Mouse (Mus musculus) embryo, embryonic 9.5 days (tissue): ENCODE results near the gene Car10.

Source experiments
- DNase-seq: peaks from one replicate; pipeline ENCODE4 v3.0.0-alpha.2; 2017; ENCODE audit errors: extremely low spot score

The Car10 gene

DNA sequence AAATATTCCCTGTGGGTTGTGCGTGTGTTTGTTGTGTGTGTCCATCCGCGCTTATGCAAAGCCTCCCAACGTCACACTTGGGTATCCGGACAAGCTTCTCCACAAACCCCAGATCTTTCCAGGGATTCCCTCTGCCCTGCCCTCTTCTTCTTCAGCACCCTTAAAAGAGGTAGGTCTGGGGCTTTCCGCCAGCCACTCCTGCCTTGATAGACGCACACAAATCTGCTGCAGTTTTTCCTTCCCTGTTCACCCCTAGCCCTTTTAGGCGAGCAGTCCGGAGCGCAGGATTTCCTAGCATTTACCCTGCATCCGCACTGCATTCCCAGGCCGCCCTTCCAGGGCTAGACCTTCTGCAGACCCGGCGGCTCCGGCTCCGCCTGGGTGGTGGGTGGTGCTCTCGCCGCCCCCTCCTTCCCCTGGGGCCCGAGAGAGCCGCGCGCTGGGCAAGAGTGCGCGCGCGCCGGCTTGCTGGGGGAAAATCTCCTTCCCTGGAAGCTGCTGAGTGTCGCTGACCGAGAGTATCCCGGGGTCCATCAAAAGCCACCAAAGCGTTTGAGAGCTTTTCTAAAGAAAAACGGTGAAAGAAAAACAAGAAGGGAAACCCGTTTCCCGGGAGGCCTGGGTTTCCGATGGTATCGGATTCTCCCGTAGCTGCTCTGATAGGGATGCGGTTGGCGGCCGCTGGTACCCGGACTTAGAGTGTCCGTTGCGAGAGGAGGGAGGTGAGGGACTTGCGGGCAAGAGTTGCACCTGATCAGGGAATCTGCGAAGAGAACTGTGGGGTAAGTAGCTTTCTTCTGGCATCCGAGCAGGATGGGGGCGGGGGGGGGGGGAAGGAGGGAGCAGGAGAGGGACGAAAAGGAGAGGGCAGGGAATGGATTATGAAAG is at the start of gene Car10:
Gene Car10, plus strand, starts transcription at position 88 of the 888 bp plus-strand sequence.
- peak; percentile 42 for DNase-seq

DNA sequence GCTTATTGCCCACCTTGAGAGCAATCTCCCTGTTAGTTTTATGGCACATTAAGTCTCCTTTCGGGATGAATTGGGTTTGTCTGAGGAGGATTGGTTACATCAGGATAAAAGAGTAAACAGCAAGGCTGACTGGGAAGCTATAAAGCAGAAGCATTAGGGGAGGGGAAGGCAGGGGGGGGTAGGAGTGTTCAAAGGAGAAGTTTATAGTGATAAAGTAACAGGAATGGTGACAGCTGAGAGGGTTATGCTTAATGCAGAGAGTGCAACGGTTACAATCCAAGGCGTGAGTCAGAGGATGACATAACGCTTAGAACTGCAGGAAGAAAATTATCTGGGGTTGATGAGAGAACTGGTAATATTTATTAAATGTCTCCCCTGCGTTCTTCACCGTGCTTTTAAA is 32.8 kb upstream of the Car10 start:
- DNase-seq: no peak

DNA sequence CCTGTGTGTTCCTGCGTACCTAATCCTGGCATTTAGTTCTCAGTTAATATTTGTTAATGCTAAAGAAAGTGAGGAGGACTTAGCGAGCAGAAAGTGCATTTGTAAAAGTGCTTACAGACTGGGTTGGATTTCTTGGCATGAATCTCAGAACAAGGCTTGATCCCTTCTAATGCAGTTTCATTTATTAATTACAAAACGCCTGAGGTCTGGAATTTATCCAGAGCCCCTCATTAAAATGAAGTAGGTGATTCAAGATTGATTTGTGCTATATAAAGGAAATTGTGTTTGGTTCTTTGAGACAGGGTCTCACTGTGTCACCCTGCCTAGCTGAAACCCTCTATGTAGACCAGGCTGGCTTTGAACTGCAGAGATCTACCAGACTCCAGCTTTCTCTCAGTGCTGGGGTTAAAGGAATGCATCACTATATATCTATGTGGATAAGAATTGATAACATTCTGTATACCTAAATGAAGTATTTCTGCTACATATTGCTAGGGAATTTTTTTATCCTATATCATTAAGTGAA is 32.1 kb upstream of the Car10 start:
- no peak for DNase-seq

DNA sequence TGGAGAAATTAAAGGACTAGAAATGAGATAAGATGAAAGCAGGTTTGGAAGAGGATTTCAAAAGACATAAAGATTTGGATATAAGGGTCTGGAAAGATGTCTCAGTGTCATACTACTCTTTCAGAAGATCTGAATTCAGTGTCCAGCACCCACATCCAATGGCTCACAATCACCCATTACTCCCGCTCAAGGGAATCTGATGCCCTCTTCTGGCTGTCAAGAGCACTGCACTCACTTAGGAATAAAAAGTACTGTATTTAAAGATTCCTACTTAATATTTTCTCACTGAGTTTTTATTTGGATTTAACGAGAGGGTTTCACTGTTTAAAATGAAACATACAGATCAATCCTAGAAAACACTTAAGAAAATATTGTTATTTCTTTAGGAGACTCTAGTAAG is 2.2 kb upstream of the Car10 start:
- no peak for DNase-seq

DNA sequence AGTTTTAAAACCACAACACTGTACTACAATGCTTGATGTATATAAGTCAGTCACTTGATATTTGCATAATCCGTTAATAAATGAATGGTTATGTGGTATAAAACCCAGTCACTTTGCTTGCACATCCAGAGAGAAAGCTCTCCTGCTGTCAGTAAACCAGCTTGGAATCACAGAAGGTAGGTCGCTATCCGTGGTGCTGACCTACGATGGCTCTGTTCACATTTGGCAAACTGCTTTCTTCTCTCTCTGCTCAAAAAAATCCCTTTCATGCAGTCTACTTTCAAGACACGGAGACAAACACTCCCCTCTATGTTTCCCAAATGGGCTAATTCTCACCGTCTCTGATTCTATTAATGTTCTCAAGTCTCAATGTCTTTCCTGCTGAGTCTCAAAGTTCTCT is 827 bp upstream of the Car10 start:
- DNase-seq: peak; percentile 61

DNA sequence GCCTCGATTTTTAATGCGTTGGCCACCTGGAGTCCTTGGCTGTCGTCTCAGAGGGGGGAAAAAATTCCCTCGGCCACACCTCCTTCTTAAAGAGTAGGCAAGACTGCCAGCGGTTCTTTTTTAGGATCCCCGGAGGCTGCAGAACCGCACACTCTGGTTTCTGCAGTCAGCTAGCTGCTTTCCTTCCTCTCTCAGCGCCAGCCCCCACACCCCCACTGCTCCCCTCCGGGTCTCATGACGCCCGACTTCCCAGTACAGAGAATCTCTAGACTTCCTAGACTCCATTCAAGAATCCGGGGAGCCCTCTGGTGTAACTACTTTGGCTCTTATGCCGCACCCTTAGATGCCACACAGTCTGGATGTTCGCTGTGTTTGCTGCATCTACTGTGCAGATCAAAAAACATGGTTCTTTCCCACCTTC is 387 bp upstream of the Car10 start:
- no peak for DNase-seq

DNA sequence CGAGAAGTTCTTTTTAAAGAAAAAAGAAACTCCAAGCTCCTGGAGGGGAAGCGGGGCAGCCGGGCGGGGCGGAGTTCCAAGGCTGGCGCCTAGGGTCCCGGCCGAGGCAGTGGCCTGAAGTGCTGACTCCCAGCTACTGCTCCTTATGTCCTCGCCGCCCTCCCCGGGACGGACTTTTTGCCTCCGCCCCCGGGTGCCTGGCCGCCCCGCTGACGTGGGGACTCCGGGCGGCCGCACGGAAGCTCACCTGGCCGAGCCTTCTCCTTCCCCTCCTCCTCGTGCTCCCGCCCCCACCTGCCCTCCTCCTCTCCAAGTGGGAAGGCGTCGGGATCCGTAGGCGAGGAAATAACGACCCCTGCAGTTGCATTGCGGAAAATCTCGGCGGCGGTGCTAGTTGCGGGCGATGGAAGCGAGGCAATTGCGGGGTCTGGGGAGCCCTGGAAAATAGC is 1.1 kb downstream of the Car10 start:
- peak; percentile 36 for DNase-seq

DNA sequence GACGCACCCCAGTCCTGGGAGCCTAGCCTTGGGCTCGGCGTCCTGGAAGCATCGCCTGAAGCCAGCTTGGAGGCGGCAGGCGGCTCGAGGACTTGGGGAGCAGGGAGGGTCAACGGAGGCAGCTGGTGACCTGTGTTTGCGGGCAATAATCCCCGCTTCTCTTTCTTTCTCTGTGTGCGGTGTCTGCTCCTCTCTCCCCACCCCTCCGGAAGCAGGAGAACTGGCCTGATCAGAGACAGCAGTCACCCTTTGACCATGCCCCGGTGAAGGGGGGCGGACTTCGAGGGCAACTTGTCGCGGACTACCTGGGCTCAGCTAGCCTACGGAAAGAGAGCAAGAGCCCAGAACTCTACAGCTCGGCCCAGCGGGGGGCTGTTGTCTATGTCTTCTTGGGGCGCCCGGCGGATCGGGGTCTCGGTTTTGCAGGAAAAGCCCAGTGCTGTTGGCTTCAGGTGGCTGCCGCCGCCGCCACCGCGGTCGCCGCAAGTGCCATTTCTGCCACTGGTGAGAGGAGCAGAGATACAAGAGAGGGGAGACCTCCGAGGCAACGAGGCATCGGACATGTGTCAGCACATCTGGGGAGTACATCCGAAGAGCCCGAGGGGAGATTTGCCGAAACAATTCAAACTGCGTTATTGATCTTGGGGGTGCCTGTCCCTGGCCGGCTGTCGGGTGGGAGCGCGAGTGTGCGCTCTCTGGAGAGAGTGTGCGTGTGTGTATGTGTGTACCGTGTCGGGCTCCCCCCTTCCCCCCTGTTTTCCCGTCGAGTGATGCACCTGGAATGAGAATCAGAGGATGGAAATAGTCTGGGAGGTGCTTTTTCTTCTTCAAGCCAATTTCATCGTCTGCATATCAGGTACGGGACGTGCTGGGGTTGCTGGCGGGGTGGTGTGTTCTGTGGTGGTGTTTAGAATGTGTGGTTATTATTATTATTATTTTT is 1.9 kb downstream of the Car10 start:
- DNase-seq: peak; percentile 15

DNA sequence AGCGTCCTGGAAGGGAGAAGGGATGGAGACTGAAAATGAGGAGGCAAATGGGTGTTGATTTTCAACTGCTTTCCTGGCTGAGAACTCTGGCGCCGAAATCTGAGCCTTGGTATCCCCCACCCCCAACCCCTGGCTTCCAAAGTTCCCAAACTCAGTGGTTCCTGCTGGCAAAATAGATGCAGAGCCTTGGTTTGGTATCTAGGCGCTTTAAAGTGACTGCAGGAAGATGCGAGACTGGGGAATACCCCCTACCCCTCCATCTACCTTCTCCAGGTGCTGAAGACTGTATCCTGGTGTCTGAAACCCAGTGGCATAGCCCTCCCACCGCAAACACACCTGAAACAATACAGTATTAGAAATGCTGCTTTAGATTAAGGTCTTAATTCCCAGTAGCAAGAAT is 2.8 kb downstream of the Car10 start:
- DNase-seq: no peak

DNA sequence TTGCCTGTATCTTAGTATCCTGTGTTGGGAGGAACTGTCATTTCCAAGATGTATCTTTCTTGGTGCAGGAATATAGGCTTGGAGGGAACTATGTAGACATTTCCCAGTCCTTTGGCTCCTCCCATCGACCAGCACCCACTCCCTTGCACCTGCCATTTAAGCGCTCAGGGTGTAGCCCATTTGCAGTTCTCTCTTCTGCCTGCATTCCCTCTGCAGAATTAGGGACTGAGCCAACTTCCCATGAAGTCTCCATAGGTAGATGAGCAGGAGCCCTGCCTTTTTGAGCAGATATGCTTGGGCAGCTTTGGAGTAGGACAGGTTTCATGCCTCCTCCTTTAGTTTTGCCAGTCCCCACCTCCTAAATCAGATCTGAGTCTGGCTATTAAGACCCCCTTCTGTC is 3.3 kb downstream of the Car10 start:
- no peak for DNase-seq

DNA sequence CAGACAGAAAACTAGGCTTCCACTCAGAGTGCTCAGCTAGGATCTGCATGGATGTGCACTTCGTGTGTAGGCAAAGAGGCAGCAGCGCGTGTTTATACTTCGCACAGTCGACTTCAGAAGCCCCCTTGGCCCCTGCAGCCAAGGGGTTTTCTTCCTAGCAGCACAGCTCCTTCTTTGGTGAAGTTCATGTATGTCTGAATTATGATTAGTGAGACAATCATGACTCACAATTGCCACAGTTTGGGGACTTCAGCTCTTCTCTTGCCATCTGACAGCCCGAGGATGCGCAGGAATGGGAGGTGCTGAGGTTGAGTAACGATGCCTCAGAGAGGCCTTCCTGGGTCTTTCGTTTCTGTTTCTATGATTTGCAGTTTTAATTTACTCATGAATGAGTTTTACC is 4.5 kb downstream of the Car10 start:
- DNase-seq: no peak

DNA sequence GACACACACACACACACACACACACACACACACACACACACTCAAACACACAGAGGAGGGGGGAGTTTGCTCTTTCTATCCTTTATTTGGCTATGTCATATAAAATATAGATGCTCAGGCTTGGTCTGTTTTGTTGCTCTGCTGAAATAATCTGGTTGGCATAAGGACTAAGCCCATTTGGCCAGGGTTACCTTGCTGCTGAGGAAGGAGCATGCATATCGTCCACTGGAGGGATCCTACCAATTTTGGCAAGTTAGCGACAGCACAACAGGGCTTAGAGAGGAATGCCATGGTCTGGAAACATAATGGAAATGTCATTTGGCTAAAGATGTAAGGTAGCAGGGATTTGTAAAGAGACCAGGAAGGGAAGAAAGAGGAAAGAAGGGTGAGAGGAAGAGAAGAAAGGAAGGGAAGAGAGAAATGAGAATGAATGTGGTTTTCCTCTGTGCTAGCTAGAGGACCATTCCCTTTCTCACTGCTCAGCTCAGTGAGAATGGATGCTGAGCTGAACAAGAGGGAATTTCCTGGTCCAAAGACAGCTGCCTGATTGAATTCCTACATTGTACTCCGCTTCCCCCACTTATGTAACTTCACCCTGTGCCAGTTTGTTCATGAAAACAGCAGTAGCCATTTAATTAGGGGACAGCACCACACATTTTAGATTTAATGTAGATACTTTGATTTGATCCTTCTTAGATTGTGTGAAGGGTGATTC is 5.4 kb downstream of the Car10 start:
- DNase-seq: no peak

DNA sequence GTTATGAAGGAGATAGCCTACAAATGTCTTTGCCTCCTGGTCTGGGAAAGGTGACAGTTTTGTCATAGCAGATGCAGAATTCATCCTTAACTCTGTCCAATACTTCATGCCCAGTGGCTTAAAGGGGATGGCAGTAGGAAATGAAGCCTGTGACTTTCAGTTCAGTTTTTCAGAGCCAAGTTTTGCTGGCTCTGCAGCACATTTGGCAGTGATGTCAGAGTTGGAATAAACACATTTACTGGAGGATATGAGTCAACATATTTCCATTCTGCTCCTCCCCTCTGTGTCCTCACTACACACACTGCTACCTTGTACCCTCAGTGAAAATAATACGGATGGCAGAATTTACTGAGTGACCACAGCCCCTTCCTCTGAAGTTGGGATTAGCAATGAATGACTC is 11.6 kb downstream of the Car10 start:
- no peak for DNase-seq

DNA sequence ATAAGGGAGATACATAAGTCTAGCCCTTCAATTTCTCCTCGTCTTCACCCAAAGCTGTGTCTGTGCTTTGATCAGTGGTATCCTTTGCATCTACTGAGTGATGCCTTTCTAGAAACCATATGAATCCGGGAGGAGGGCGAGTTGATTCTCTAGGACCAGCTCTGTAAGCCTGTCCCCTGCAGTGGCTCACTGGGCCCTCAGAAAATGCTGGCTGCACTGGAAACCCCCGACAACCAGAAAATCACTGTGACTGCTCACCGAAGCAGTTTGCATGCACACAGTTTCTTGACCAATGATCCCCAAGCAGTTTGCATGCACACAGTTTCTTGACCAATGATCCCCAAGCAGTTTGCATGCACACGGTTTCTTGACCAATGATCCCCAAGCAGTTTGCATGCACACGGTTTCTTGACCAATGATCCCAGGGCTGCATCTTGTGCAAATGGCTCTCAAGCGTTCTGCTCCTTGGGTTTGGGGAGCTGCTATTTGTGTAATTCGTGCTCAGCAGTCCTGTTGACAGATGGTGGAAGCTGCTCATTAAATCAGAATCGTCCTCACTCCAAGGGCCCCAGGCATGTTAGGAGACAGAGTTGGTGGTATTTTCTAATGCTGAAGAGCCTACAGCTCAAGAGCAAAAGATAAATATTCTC is 23.1 kb downstream of the Car10 start:
- no peak for DNase-seq

DNA sequence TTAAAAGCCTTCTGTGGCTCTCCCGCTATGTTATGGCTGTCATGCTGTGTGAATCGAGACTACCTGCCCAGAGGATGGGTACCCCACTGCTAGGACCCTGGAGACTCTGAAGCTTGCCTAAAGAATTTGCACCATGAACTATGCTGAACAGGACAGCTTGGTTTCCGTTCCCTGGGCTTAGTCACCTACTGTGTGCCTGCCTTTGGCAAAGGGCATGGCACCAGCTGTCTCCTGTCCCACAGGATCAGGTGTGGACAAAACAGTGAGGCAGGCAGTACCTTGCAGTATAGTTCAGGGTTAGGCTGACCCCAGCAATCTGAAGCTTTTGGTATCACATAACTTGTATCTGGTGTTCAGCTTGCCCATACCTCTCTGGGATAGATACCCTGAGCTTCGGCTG is 25.9 kb downstream of the Car10 start:
- DNase-seq: no peak

DNA sequence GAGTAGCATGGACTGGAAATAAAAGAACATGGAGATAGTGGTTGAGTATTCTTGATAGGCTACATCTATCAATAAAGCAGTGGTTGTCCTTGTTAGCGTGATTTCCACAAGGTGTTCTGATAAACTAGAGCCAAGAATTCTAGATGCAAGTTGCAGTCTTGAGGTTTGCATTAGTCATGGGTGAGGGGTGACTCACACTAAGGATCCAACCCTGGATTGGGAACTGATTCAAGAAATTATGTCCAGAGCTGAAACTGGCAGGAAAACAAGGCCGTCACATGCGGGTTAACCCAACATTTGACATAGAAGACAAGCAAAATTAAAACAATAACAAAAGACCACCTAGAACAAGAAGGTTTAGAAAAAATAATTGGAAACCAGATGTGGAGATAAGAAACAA is 28.6 kb downstream of the Car10 start:
- no peak for DNase-seq

DNA sequence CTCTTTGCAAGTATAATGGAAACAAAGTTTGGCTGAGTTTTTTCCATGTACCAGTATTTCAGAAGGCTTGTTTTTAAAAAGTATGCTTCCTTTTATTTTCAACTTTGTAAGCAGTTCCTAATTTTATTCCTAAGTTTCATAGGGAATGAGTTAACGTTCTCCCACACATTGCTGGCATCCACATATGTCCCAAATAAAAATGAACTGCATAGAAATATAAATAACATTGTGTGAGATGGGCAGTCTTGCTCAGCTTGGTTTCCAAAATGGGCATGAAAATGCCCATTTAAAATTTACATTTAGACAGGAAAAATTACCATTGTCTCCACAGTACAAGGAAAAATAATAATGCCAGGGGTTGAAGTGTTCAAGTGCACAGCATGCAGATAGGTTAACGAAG is 30.7 kb downstream of the Car10 start:
- DNase-seq: no peak

DNA sequence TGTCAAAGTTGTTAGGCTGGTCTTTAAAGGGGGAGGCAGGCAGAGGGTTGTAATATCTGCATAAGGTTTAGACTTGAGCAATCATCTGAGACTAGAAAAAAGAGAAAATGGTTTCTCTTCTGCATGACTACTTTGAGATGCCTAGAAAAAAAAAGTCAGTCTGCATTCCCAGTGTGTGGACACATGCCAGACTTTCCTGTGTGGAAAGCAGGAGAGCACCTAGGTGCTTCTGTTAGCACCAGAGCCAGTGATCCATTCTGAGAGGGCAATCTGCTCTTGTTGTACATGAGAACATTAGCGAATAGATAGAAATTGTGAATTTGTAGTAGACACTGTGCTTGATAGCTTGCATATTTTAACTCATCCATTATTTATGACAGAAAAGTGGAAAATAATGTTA is 40.0 kb downstream of the Car10 start:
- no peak for DNase-seq

DNA sequence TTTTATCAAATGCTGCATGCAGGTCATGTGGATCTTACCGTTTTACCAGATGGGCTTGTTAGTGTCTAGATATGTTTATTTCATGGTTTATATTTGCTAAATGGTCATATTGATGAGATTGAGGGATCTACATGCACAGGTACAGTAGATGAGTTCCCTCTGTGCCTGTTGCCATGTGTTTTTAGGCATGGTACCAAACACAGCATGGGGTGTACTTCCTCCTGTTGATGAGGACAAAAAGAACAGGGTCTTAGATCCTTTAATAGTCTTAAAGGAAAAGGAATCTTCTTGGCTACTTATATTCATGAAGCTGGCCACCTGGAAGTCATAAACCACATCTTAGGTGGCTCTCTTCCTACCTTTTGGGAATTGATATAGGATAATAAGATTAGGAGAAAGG is 43.9 kb downstream of the Car10 start:
- no peak for DNase-seq

DNA sequence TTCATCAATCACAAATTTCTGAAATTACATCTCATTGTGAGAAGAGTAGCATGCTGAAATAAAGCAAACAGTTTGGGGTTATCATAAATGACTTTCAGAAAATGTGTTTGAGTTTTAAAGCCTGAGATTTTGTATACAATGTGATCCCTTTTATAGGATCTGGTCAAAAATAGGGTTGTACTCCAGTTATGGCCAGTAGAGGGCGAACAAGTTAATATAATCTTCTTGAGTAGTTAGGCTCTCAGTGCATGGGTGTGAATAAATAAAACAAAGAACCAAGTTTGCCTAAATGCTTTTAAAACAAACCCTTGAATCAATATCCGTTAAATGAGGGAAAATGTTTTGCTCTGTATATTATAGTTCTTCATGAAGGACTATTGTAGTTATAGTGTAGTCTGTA is 46.7 kb downstream of the Car10 start:
- DNase-seq: peak; percentile 22

DNA sequence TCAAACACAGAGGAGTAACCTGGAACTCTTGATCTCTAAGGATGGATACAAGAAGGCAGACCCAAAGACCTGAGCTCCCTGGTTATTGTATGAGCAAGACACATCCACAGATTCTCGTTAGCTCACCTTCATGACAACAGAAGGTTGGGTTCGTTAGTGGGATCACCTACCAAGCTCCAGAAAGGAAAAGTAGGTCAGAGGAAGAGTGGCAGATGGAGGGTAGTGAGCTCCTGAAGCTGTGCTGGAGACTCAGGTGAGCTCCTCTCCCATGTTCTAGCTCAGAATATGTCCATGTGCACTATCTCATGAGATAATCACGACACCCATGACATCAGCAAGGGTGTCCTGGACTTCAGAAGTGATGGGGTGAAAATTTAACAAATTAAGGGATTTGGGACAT is 57.1 kb downstream of the Car10 start:
- no peak for DNase-seq
